8 mouse cellular contexts compared by ENCODE assay signal in genomic region chr2:151930389-151931074, GRCm38 (mm10). TPM values are rescaled to one million over a fixed set of nuclear protein-coding genes. Genes with fewer than 3 reads are reported as not detected.
DNase-seq lines count a peak whose midpoint lies in the region; ATAC-seq lines count a peak whose summit lies in the region.

No protein-coding gene starts in this region.

- no peak overlapping the region for H3K4me3 ChIP-seq in lung, embryonic 16.5 days (ENCODE audit: low read length)

- peak; percentile 85 for DNase-seq in ES-CJ7 (ENCODE audit: low read depth, low spot score)
- peak; percentile 71 for DNase-seq in brain, adult 2 months (ENCODE audit: low read depth, low spot score)
- DNase-seq in heart, postnatal 4 days = peak; percentile 90
- peak; percentile 87 for DNase-seq in layer of hippocampus, adult 11-12 months (ENCODE audit: low spot score)
- peak; percentile 84 for DNase-seq in ovary, postnatal 14 days (ENCODE audit: low spot score)
- peak; percentile 94 for DNase-seq in thymus, postnatal 14 days

- H3K9me3 ChIP-seq in lung, embryonic 16.5 days (ENCODE audit: control insufficient read depth, low read length) = no peaks in the 10 kb centered on the region

- H3K9ac ChIP-seq in lung, embryonic 16.5 days (ENCODE audit: low read length) = no peak overlapping the region

- H3K27ac ChIP-seq in lung, embryonic 16.5 days (ENCODE audit: low read length) = no peak overlapping the region

- no peaks in the 10 kb centered on the region for H3K36me3 ChIP-seq in lung, embryonic 16.5 days (ENCODE audit: control insufficient read depth, insufficient read depth, low read length)

- no peak overlapping the region for H3K4me2 ChIP-seq in lung, embryonic 16.5 days (ENCODE audit: low read depth, low read length)

- H3K27me3 ChIP-seq in lung, embryonic 16.5 days (ENCODE audit: control insufficient read depth, insufficient read depth, low read depth, low read length) = no peaks in the 10 kb centered on the region

- ATAC-seq in erythroblast, adult 5-6 weeks (replicated peaks; ENCODE audit: low FRiP score, poor library complexity, severe bottlenecking) = peak; percentile 78
- peak; percentile 45; the same call in 1 of the 2 replicates for ATAC-seq in lung, embryonic 16.5 days (ENCODE audit: low read depth)

- 19% methylated on average over 7 of the region's 7 CpGs for WGBS in lung, embryonic 16.5 days

- 0 out of 2 replicates have a peak, but pooled peaks cover 2% of the 10 kb centered on the region for H3K4me1 ChIP-seq in lung, embryonic 16.5 days (replicated peaks; ENCODE audit: control insufficient read depth, insufficient read depth, low read length)

RNA-seq across cellular contexts. Expression of gene Angpt4, which starts 19.5 kb away (rescaled TPM):
- not detected in 2 replicates for total RNA-seq in erythroblast, adult 5-6 weeks (2015; ENCODE audit: low replicate concordance)
- total RNA-seq in erythroblast, adult 5-6 weeks (2017; ENCODE audit: low replicate concordance) = not detected in 2 replicates
- total RNA-seq in heart, postnatal 4 days (2021) = under 1 TPM; 0.14 to 0.18 TPM
- 0.57 and 0.78 TPM in 2 replicates for polyA plus RNA-seq in lung, embryonic 16.5 days (2015; fragmentation: Nextera tagmentation; extraction: Ambion mirVana)

RNA-seq across cellular contexts. Expression of gene Fam110a, which starts 49.5 kb away (rescaled TPM):
- 2.1 and 3.1 TPM in 2 replicates for total RNA-seq in erythroblast, adult 5-6 weeks (2015; ENCODE audit: low replicate concordance)
- 0.70 and 5.7 TPM in 2 replicates for total RNA-seq in erythroblast, adult 5-6 weeks (2017; ENCODE audit: low replicate concordance)
- 1 to 10 TPM; 8.2 to 8.6 TPM for total RNA-seq in heart, postnatal 4 days (2021)
- 33.6 and 34.0 TPM in 2 replicates for polyA plus RNA-seq in lung, embryonic 16.5 days (2015; fragmentation: Nextera tagmentation; extraction: Ambion mirVana)
